Mouse (Mus musculus): ENCODE data around the gene Arl4a. TPM values are rescaled to one million over a fixed set of nuclear protein-coding genes. Genes with fewer than 3 reads are reported as not detected.
A peak's percentile ranks its signal among the peaks of the same experiment; 100 is the strongest.

Arl4a gene
- total and polyA plus RNA-seq, 3 experiments = 77.0 to 122 (median 88.6) TPM

DNA sequence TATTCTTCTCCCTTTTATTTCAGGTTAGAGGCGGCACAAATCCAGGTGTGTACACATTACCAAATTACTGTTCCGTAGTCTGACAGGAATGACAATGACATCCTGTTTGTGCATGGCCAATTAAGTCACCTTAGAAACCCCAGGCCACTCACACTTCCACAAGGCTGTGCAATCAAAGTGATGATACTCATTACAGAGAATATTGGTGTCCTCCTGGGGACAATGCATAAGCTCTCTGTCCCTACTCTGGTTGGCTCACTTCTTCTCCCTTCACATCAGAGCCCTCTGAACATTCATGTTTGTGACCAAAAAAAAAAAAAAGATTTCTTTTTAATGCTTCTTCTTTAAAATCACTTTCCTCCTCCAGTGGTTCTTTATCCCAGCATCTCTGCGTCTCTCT, 10.0 kb downstream of the Arl4a start:
- Histone ChIP-seq H3K4me3 (ENCODE audit: low read depth, low read length) (no peak overlapping the region), H3K36me3 (replicated peaks) (no peaks in the 10 kb centered on the region)
- no peak for TF ChIP-seq POLR2AphosphoS5 (IDR thresholded peaks at IDR 0.05; ENCODE audit: insufficient replicate concordance, low read depth, low read length)
- TF ChIP-seq GATA1 (IDR thresholded peaks at IDR 0.05; ENCODE audit: borderline replicate concordance, low read length) = no peak
- no peak for TF ChIP-seq CTCF (IDR thresholded peaks at IDR 0.05; ENCODE audit: low read depth, low read length)
- TF ChIP-seq GATA2 (IDR thresholded peaks at IDR 0.05; ENCODE audit: borderline replicate concordance, low read depth, low read length) = no peak
- TF ChIP-seq TAL1 (conservative IDR thresholded peaks at IDR 0.05; ENCODE audit: low read depth, low read length) = no peak

GRCm38 (mm10) chr12:40027444-40027843, 10.4 kb downstream of the Arl4a start:
- peak; percentile 79 for ATAC-seq (ENCODE audit: extremely low read depth, insufficient number of reproducible peaks, low FRiP score, poor library complexity, severe bottlenecking)
- Histone ChIP-seq H3K36me3 (replicated peaks) (no peaks in the 10 kb centered on the region), H3K27me3 (ENCODE audit: insufficient read depth, low read length) (no peaks in the 10 kb centered on the region), H3K4me1 (ENCODE audit: insufficient read depth, low read depth, low read length) (peaks cover 41% of the 10 kb centered on the region), H3K9me3 (replicated peaks) (no peaks in the 10 kb centered on the region), H3K4me3 (ENCODE audit: low read depth, low read length) (no peak overlapping the region)
- no peak for DNase-seq (ENCODE audit: low spot score)
- TF ChIP-seq GATA2 (IDR thresholded peaks at IDR 0.05; ENCODE audit: borderline replicate concordance, low read depth, low read length) (no peak), TAL1 (conservative IDR thresholded peaks at IDR 0.05; ENCODE audit: low read depth, low read length) (peak; percentile 63), GATA1 (IDR thresholded peaks at IDR 0.05; ENCODE audit: borderline replicate concordance, low read length) (no peak)

More for the DNA sequence above, 10.0 kb downstream of the Arl4a start:
- Histone ChIP-seq H3K9me3 (replicated peaks) (no peaks in the 10 kb centered on the region), H3K27me3 (ENCODE audit: insufficient read depth, low read length) (no peaks in the 10 kb centered on the region), H3K4me1 (ENCODE audit: insufficient read depth, low read depth, low read length) (peaks cover 37% of the 10 kb centered on the region)
- DNase-seq (ENCODE audit: low spot score) (no peak), ATAC-seq (ENCODE audit: extremely low read depth, insufficient number of reproducible peaks, low FRiP score, poor library complexity, severe bottlenecking) (no peak)

GRCm38 (mm10) chr12:40023918-40024317, 13.9 kb downstream of the Arl4a start:
- Histone ChIP-seq H3K4me3 (ENCODE audit: low read depth, low read length) (no peak overlapping the region), H3K9me3 (replicated peaks) (no peaks in the 10 kb centered on the region), H3K27me3 (ENCODE audit: insufficient read depth, low read length) (no peaks in the 10 kb centered on the region), H3K4me1 (ENCODE audit: insufficient read depth, low read depth, low read length) (peaks cover 55% of the 10 kb centered on the region), H3K36me3 (replicated peaks) (no peaks in the 10 kb centered on the region)
- ATAC-seq (ENCODE audit: extremely low read depth, insufficient number of reproducible peaks, low FRiP score, poor library complexity, severe bottlenecking) (no peak), DNase-seq (ENCODE audit: low spot score) (no peak)
- TF ChIP-seq CTCF (IDR thresholded peaks at IDR 0.05; ENCODE audit: low read depth, low read length) (no peak), POLR2AphosphoS5 (IDR thresholded peaks at IDR 0.05; ENCODE audit: insufficient replicate concordance, low read depth, low read length) (no peak), GATA1 (IDR thresholded peaks at IDR 0.05; ENCODE audit: borderline replicate concordance, low read length) (no peak), TAL1 (conservative IDR thresholded peaks at IDR 0.05; ENCODE audit: low read depth, low read length) (no peak), GATA2 (IDR thresholded peaks at IDR 0.05; ENCODE audit: borderline replicate concordance, low read depth, low read length) (no peak)

DNA sequence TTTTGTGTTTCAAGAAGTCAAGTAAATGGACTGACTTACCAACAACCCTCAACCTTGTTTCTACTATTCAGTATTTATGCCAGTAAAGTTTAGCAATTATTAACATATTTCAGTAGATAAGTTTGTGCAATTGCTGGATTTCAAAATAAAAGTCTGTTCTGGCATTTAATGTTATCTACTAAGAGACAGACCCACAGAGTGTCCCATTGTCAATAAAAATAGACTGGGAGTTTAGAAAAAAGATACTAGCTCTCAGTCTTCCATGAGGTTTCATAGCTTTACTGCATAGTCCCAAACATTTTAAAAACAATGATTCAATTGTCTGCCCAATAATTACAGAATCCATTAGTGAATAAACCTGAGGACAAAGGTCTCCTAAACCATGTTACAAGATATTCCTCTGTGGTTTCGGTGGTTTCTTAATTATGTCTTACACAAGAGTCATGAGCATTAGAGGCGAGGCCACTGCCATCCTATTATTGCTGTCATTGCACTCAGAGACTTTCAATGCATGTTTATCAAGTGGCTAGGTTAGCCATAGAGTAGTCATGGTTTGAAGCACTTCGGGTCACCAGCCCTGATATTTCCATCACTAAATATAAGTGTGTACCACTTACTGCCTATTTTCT, 14.7 kb downstream of the Arl4a start:
- Histone ChIP-seq H3K9me3 (replicated peaks) (no peaks in the 10 kb centered on the region), H3K4me3 (ENCODE audit: low read depth, low read length) (no peak overlapping the region), H3K36me3 (replicated peaks) (no peaks in the 10 kb centered on the region), H3K4me1 (ENCODE audit: insufficient read depth, low read depth, low read length) (peaks cover 61% of the 10 kb centered on the region), H3K27me3 (ENCODE audit: insufficient read depth, low read length) (no peaks in the 10 kb centered on the region)
- DNase-seq (ENCODE audit: low spot score) = no peak
- TF ChIP-seq TAL1 (conservative IDR thresholded peaks at IDR 0.05; ENCODE audit: low read depth, low read length) (no peak), GATA1 (IDR thresholded peaks at IDR 0.05; ENCODE audit: borderline replicate concordance, low read length) (no peak), CTCF (IDR thresholded peaks at IDR 0.05; ENCODE audit: low read depth, low read length) (no peak), GATA2 (IDR thresholded peaks at IDR 0.05; ENCODE audit: borderline replicate concordance, low read depth, low read length) (no peak), POLR2AphosphoS5 (IDR thresholded peaks at IDR 0.05; ENCODE audit: insufficient replicate concordance, low read depth, low read length) (no peak)
- no peak for ATAC-seq (ENCODE audit: extremely low read depth, insufficient number of reproducible peaks, low FRiP score, poor library complexity, severe bottlenecking)

- DNase-seq (ENCODE audit: low spot score) (no peak), ATAC-seq (ENCODE audit: extremely low read depth, insufficient number of reproducible peaks, low FRiP score, poor library complexity, severe bottlenecking) (no peak)
- Histone ChIP-seq H3K36me3 (replicated peaks) (no peaks in the 10 kb centered on the region), H3K9me3 (replicated peaks) (no peaks in the 10 kb centered on the region), H3K4me1 (ENCODE audit: insufficient read depth, low read depth, low read length) (peaks cover 60% of the 10 kb centered on the region), H3K27me3 (ENCODE audit: insufficient read depth, low read length) (no peaks in the 10 kb centered on the region), H3K4me3 (ENCODE audit: low read depth, low read length) (no peak overlapping the region)
- no peak for TF ChIP-seq GATA1 (IDR thresholded peaks at IDR 0.05; ENCODE audit: borderline replicate concordance, low read length)
- TF ChIP-seq GATA2 (IDR thresholded peaks at IDR 0.05; ENCODE audit: borderline replicate concordance, low read depth, low read length) = no peak
- TF ChIP-seq TAL1 (conservative IDR thresholded peaks at IDR 0.05; ENCODE audit: low read depth, low read length) = no peak
- TF ChIP-seq CTCF (IDR thresholded peaks at IDR 0.05; ENCODE audit: low read depth, low read length) = no peak; the same call in 1 of the 2 replicates
- TF ChIP-seq POLR2AphosphoS5 (IDR thresholded peaks at IDR 0.05; ENCODE audit: insufficient replicate concordance, low read depth, low read length) = no peak
These were observed 15.5 kb downstream of the Arl4a start for GRCm38 (mm10) chr12:40022344-40022743.

DNA sequence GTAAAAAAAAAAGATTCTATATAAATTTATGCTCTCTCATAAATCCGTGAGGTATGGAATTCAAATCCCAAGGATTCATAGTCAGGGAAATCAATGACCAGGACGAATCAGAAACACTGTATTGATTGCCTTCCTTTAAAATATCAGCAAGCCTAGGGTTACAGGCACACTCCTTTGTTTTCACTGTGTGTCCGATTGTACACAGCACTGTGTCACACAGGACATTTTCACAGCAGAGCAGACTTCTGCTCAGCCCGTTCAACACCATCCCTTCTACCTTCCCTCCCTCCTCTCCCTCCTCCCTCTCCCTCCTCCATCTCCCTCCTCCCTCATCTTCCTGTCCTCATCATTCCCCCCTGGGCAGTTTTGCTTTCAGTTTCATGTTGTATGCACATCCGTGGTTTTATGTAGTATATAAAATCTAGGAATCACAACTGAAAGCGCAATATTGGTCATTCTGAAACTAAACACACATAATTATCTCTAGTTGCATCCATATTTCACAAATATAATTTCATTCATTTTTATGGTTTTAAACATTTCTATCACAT, 19.8 kb downstream of the Arl4a start:
- H3K4me3 ChIP-seq (ENCODE audit: low read depth, low read length) = no peak overlapping the region

More for the DNA sequence above, 19.8 kb downstream of the Arl4a start:
- DNase-seq (ENCODE audit: low spot score) (no peak), ATAC-seq (ENCODE audit: extremely low read depth, insufficient number of reproducible peaks, low FRiP score, poor library complexity, severe bottlenecking) (no peak)
- H3K9me3 ChIP-seq (replicated peaks) = no peaks in the 10 kb centered on the region
- peaks cover 48% of the 10 kb centered on the region for H3K4me1 ChIP-seq (ENCODE audit: insufficient read depth, low read depth, low read length)
- H3K27me3 ChIP-seq (ENCODE audit: insufficient read depth, low read length) = no peaks in the 10 kb centered on the region
- TF ChIP-seq TAL1 (conservative IDR thresholded peaks at IDR 0.05; ENCODE audit: low read depth, low read length) = no peak
- no peak for TF ChIP-seq POLR2AphosphoS5 (IDR thresholded peaks at IDR 0.05; ENCODE audit: insufficient replicate concordance, low read depth, low read length)
- no peaks in the 10 kb centered on the region for H3K36me3 ChIP-seq (replicated peaks)

Measured in G1E (cell line).